Mouse (Mus musculus) thymus, adult 2 months (tissue): Measurements from ENCODE around the gene Pibf1. TPM values are rescaled to one million over a fixed set of nuclear protein-coding genes. Genes with fewer than 3 reads are reported as not detected.

Experiments used
- DNase-seq: peaks from one replicate; pipeline ENCODE4 v3.0.0; 2021
- H3K27ac ChIP-seq: fragments of 200-500 bp; 2 replicates; pipeline ENCODE4 v1.5.1; 2012; ENCODE audit warnings: low read length, control low read depth; ENCODE audit not compliant: control insufficient read depth, insufficient read depth
- H3K27me3 ChIP-seq: fragments of 200-500 bp; 2 replicates; pipeline ENCODE4 v1.6.1; 2012; ENCODE audit warnings: mild to moderate bottlenecking, low read length, moderate library complexity, mixed read lengths; ENCODE audit not compliant: control insufficient read depth, insufficient read depth
- H3K36me3 ChIP-seq: fragments of 200-500 bp; 2 replicates; pipeline ENCODE4 v1.6.1; 2012; ENCODE audit warnings: mild to moderate bottlenecking, low read length, moderate library complexity; ENCODE audit not compliant: control insufficient read depth, insufficient read depth
- H3K4me1 ChIP-seq: fragments of 200-500 bp; replicated peaks from 2 replicates; pipeline ENCODE4 v1.6.1; 2012; ENCODE audit warnings: low read length; ENCODE audit not compliant: control insufficient read depth, insufficient read depth
- H3K4me3 ChIP-seq: fragments of 200-500 bp; 2 replicates; pipeline ENCODE4 v1.5.1; 2012; ENCODE audit warnings: mild to moderate bottlenecking, low read length, control low read depth, moderate library complexity; ENCODE audit not compliant: control insufficient read depth, insufficient read depth
- CTCF ChIP-seq: fragments of 200-500 bp; IDR thresholded peaks from 2 replicates; pipeline ENCODE4 v1.5.1; 2012; ENCODE audit warnings: mild to moderate bottlenecking, control low read depth, low read length, moderate library complexity, borderline replicate concordance; ENCODE audit not compliant: control insufficient read depth, poor library complexity, insufficient read depth; ENCODE audit errors: extremely low read depth
- POLR2A ChIP-seq: fragments of 200-500 bp; IDR thresholded peaks from 2 replicates; pipeline ENCODE4 v1.6.1; 2012; ENCODE audit warnings: mild to moderate bottlenecking, low read length, control low read depth, moderate library complexity; ENCODE audit not compliant: control insufficient read depth, poor library complexity, insufficient read depth; ENCODE audit errors: extremely low read depth
- WGBS: fragments of 180-500 bp; shearing (Covaris S2); methylation state at CpG from one replicate; pipeline ENCODE4 v1.1.7; 2018; 5-methylcytosine and 5-hydroxymethylcytosine counted together
- polyA plus RNA-seq: library from polyadenylated mRNA; depleted of rRNA; stranded (reverse); fragments of >200 nt; gene quantifications from 2 replicates; pipeline ENCODE4 v1.2.3, GENCODE M21; 2012

Gene Pibf1
- polyA plus RNA-seq, 1 experiment, result 2.4 TPM

GRCm38 (mm10) chr14:99121584-99122339 lies 22.5 kb downstream of the Pibf1 start:
- Histone ChIP-seq H3K4me3 (no peak overlapping the region), H3K4me1 (no peaks in the 10 kb centered on the region), H3K27me3 (no peaks in the 10 kb centered on the region), H3K27ac (no peak overlapping the region), H3K36me3 (no peaks in the 10 kb centered on the region)
- WGBS, result 96% methylated on average over 11 of the region's 11 CpGs
- DNase-seq, result no peak
- TF ChIP-seq CTCF (no peak), POLR2A (no peak)

- H3K4me3 ChIP-seq, result no peak overlapping the region
- no peak overlapping the region for H3K27ac ChIP-seq
- H3K27me3 ChIP-seq, result no peaks in the 10 kb centered on the region
- H3K4me1 ChIP-seq, result no peaks in the 10 kb centered on the region
- no peak for DNase-seq
- TF ChIP-seq CTCF (no peak), POLR2A (no peak)
- 96% methylated on average over 4 of the region's 4 CpGs for WGBS
- no peaks in the 10 kb centered on the region for H3K36me3 ChIP-seq
Observed at GRCm38 (mm10) chr14:99124076-99124475, 24.9 kb downstream of the Pibf1 start.

- Histone ChIP-seq H3K36me3 (no peaks in the 10 kb centered on the region), H3K27me3 (no peaks in the 10 kb centered on the region), H3K4me3 (no peak overlapping the region), H3K27ac (no peak overlapping the region), H3K4me1 (no peaks in the 10 kb centered on the region)
- DNase-seq, result no peak
- 94% methylated on average over 4 of the region's 4 CpGs for WGBS
- TF ChIP-seq POLR2A (no peak), CTCF (no peak)
Observed at GRCm38 (mm10) chr14:99126713-99127112, 27.5 kb downstream of the Pibf1 start.

- TF ChIP-seq POLR2A (no peak), CTCF (no peak)
- Histone ChIP-seq H3K27me3 (no peaks in the 10 kb centered on the region), H3K4me3 (no peak overlapping the region), H3K4me1 (no peaks in the 10 kb centered on the region), H3K27ac (no peak overlapping the region), H3K36me3 (no peaks in the 10 kb centered on the region)
- no peak for DNase-seq
- WGBS, result 80% methylated on average over 1 of the region's 1 CpGs
Observed at GRCm38 (mm10) chr14:99127509-99127908, 28.3 kb downstream of the Pibf1 start.

- TF ChIP-seq POLR2A, result no peak
- TF ChIP-seq CTCF, result no peak
- H3K27me3 ChIP-seq, result no peaks in the 10 kb centered on the region
- no peaks in the 10 kb centered on the region for H3K4me1 ChIP-seq
- no peaks in the 10 kb centered on the region for H3K36me3 ChIP-seq
- no peak overlapping the region for H3K27ac ChIP-seq
- no peak overlapping the region for H3K4me3 ChIP-seq
- WGBS, result 95% methylated on average over 2 of the region's 2 CpGs
- no peak for DNase-seq
Observed at GRCm38 (mm10) chr14:99129050-99129449, 29.8 kb downstream of the Pibf1 start.

- Histone ChIP-seq H3K4me3 (no peak overlapping the region), H3K27ac (no peak overlapping the region), H3K36me3 (0 out of 2 replicates have a peak, but pooled peaks cover 6% of the 10 kb centered on the region), H3K4me1 (no peaks in the 10 kb centered on the region), H3K27me3 (no peaks in the 10 kb centered on the region)
- 96% methylated on average over 2 of the region's 2 CpGs for WGBS
- no peak for DNase-seq
- TF ChIP-seq CTCF (no peak), POLR2A (no peak)
Observed at GRCm38 (mm10) chr14:99134048-99134447, 34.8 kb downstream of the Pibf1 start.
